In the genomic region with DNA sequence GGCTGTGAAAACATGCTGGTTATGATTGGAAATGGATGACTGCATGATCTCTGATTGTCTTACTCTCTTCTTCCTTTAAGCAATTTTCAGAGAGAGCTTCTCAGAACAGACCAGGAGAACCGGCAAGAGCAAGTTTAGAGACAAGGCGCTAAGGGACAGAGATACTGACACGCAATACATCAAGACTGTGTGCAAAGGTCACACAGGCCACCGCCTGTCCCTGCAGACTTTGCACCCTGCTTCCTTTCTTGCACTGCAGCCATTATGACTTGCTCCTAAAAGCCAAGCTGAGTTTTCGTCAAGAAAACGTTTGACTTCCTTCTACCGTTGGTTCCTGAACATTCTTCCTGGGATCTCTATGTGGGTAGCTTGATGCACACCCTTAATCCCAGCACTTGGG, we compare ENCODE assay signal across 16 mouse cellular contexts. TPM values are rescaled to one million over a fixed set of nuclear protein-coding genes. Genes with fewer than 3 reads are reported as not detected.
A peak's percentile ranks its signal among the peaks of the same experiment; 100 is the strongest.
DNase-seq lines count a peak whose midpoint lies in the region; ATAC-seq and TF ChIP-seq lines count a peak whose summit lies in the region.
"Had no signal": no experiment of that assay in that cellular context is flagged by ENCODE, and none has a peak within 500 bp of the region (broad histone marks: within the 10 kb centered on the region; RNA-seq: fewer than 3 reads in every experiment).

No protein-coding gene starts in this region.

- ATAC-seq in megakaryocyte, adult 5-6 weeks (ENCODE audit: poor library complexity, severe bottlenecking) = no peak
- ATAC-seq in liver, embryonic 13.5 days (ENCODE audit: low read depth) = no peak
- no peak for ATAC-seq in forebrain, embryonic 16.5 days

- no peaks in the 10 kb centered on the region for H3K27me3 ChIP-seq in megakaryocyte, embryonic 14.5 days (replicated peaks)
- H3K27me3 ChIP-seq in liver, embryonic 13.5 days = no peaks in the 10 kb centered on the region
- no peaks in the 10 kb centered on the region for H3K27me3 ChIP-seq in forebrain, embryonic 16.5 days (replicated peaks; ENCODE audit: control insufficient read depth, insufficient read depth, low read length)
- H3K27me3 ChIP-seq: heart, embryonic 15.5 days; limb, embryonic 15.5 days had no signal

- TF ChIP-seq CTCF in layer of hippocampus, adult 2 months (conservative IDR thresholded peaks at IDR 0.05) = no peak

- H3K36me3 ChIP-seq in megakaryocyte, embryonic 14.5 days (replicated peaks; ENCODE audit: low read length) = peaks cover 4% of the 10 kb centered on the region
- no peaks in the 10 kb centered on the region for H3K36me3 ChIP-seq in liver, embryonic 13.5 days
- no peaks in the 10 kb centered on the region for H3K36me3 ChIP-seq in forebrain, embryonic 16.5 days (ENCODE audit: control insufficient read depth, insufficient read depth)
- H3K36me3 ChIP-seq: G1E; heart, embryonic 15.5 days; limb, embryonic 15.5 days had no signal

- 0 out of 2 replicates have a peak overlapping the region, but pooled peaks have one; percentile 23 for H3K9ac ChIP-seq in liver, embryonic 13.5 days
- H3K9ac ChIP-seq in forebrain, embryonic 16.5 days (replicated peaks; ENCODE audit: low read depth, low read length) = no peak overlapping the region
- H3K9ac ChIP-seq: heart, embryonic 15.5 days; hindbrain, embryonic 14.5 days; limb, embryonic 15.5 days had no signal

- peaks cover 4% of the 10 kb centered on the region for H3K9me3 ChIP-seq in megakaryocyte, embryonic 14.5 days
- H3K9me3 ChIP-seq in liver, embryonic 13.5 days (replicated peaks) = no peaks in the 10 kb centered on the region
- H3K9me3 ChIP-seq in forebrain, embryonic 16.5 days (ENCODE audit: control insufficient read depth, low read length) = no peaks in the 10 kb centered on the region
- H3K9me3 ChIP-seq: heart, embryonic 15.5 days; limb, embryonic 15.5 days had no signal

- peak overlapping the region; percentile 70 for H3K27ac ChIP-seq in liver, embryonic 13.5 days
- no peak overlapping the region for H3K27ac ChIP-seq in layer of hippocampus, adult 2 months
- H3K27ac ChIP-seq in forebrain, embryonic 16.5 days (ENCODE audit: low read length) = no peak overlapping the region
- H3K27ac ChIP-seq: heart, embryonic 15.5 days; hindbrain, embryonic 14.5 days; limb, embryonic 15.5 days had no signal

- peaks cover 81% of the 10 kb centered on the region for H3K4me1 ChIP-seq in megakaryocyte, embryonic 14.5 days
- H3K4me1 ChIP-seq in liver, embryonic 13.5 days (replicated peaks) = peaks cover 49% of the 10 kb centered on the region
- no peaks in the 10 kb centered on the region for H3K4me1 ChIP-seq in forebrain, embryonic 16.5 days (replicated peaks; ENCODE audit: control insufficient read depth, insufficient read depth, low read length)
- H3K4me1 ChIP-seq: limb, embryonic 15.5 days had no signal

- peak overlapping the region; percentile 72 for H3K4me3 ChIP-seq in megakaryocyte, embryonic 14.5 days (replicated peaks)
- no peak overlapping the region for H3K4me3 ChIP-seq in liver, embryonic 13.5 days (replicated peaks)
- no peak overlapping the region for H3K4me3 ChIP-seq in layer of hippocampus, adult 2 months
- no peak overlapping the region for H3K4me3 ChIP-seq in forebrain, embryonic 16.5 days (replicated peaks; ENCODE audit: low read length)
- H3K4me3 ChIP-seq: heart, embryonic 15.5 days; limb, embryonic 15.5 days had no signal

- 69% methylated on average over 7 of the region's 7 CpGs for WGBS in liver, embryonic 13.5 days (ENCODE audit: insufficient replicate concordance)
- WGBS in forebrain, embryonic 16.5 days = 89% methylated on average over 7 of the region's 7 CpGs

- H3K4me2 ChIP-seq in liver, embryonic 13.5 days = no peak overlapping the region
- H3K4me2 ChIP-seq in forebrain, embryonic 16.5 days (ENCODE audit: low read length) = no peak overlapping the region
- H3K4me2 ChIP-seq: heart, embryonic 15.5 days; hindbrain, embryonic 14.5 days; limb, embryonic 15.5 days; midbrain, embryonic 11.5 days had no signal

- DNase-seq in kidney, adult 18-20 months = peak; percentile 21
- no peak for DNase-seq in kidney, postnatal 14 days
- DNase-seq in liver, embryonic 13.5 days = no peak
- DNase-seq in yolk sac, embryonic 10.5 days (ENCODE audit: low spot score) = peak; percentile 83
- no peak for DNase-seq in layer of hippocampus, adult 2 months (ENCODE audit: low spot score in 2 of 2)
- DNase-seq: cerebellum, adult 8-10 months; layer of hippocampus, adult 9-11 months; thymus, adult 2 months had no signal

RNA-seq across cellular contexts. Expression of a gene that starts 12.1 kb away (rescaled TPM):
- polyA plus RNA-seq in megakaryocyte, embryonic 14.5 days (2012; ENCODE audit: insufficient read depth, low replicate concordance) = 6.8 and 8.2 TPM in 2 replicates
- total RNA-seq in megakaryocyte, adult 5-6 weeks (2015) = 25.8 and 29.6 TPM in 2 replicates
- total RNA-seq in megakaryocyte, adult 5-6 weeks (2017) = 47.1 and 50.8 TPM in 2 replicates
- 56.9 and 66.9 TPM in 2 replicates for polyA plus RNA-seq in liver, embryonic 13.5 days (2015; fragmentation: Nextera tagmentation; extraction: Ambion mirVana)
- total RNA-seq in layer of hippocampus, adult 2 months (2021) = 100 to 1,000 TPM; 258 to 266 TPM
- polyA plus RNA-seq in forebrain, embryonic 16.5 days (2015; fragmentation: Nextera tagmentation; extraction: Ambion mirVana) = 173 and 186 TPM in 2 replicates

RNA-seq across cellular contexts. Expression of a gene that starts 24.7 kb away (rescaled TPM):
- polyA plus RNA-seq in megakaryocyte, embryonic 14.5 days (2012; ENCODE audit: insufficient read depth, low replicate concordance) = 44.0 and 59.4 TPM in 2 replicates
- total RNA-seq in megakaryocyte, adult 5-6 weeks (2015) = 264 and 268 TPM in 2 replicates
- 389 and 399 TPM in 2 replicates for total RNA-seq in megakaryocyte, adult 5-6 weeks (2017)
- polyA plus RNA-seq in liver, embryonic 13.5 days (2015; fragmentation: Nextera tagmentation; extraction: Ambion mirVana) = 786 and 880 TPM in 2 replicates
- total RNA-seq in layer of hippocampus, adult 2 months (2021) = 100 to 1,000 TPM; 255 to 275 TPM
- 685 and 747 TPM in 2 replicates for polyA plus RNA-seq in forebrain, embryonic 16.5 days (2015; fragmentation: Nextera tagmentation; extraction: Ambion mirVana)

RNA-seq across cellular contexts. Expression of a gene that starts 37.0 kb away (rescaled TPM):
- polyA plus RNA-seq in megakaryocyte, embryonic 14.5 days (2012; ENCODE audit: insufficient read depth, low replicate concordance) = 5.6 and 34.7 TPM in 2 replicates
- 10.2 and 16.7 TPM in 2 replicates for total RNA-seq in megakaryocyte, adult 5-6 weeks (2015)
- total RNA-seq in megakaryocyte, adult 5-6 weeks (2017) = 94.0 and 120 TPM in 2 replicates
- polyA plus RNA-seq in liver, embryonic 13.5 days (2015; fragmentation: Nextera tagmentation; extraction: Ambion mirVana) = 51.5 and 63.6 TPM in 2 replicates
- 10 to 100 TPM; 25.1 to 29.3 TPM for total RNA-seq in layer of hippocampus, adult 2 months (2021)
- 28.2 and 30.2 TPM in 2 replicates for polyA plus RNA-seq in forebrain, embryonic 16.5 days (2015; fragmentation: Nextera tagmentation; extraction: Ambion mirVana)

RNA-seq across cellular contexts. Expression of a gene that starts 38.2 kb away (rescaled TPM):
- 1.5 TPM in 1 of 2 replicates, not detected in the other for polyA plus RNA-seq in megakaryocyte, embryonic 14.5 days (2012; ENCODE audit: insufficient read depth, low replicate concordance)
- total RNA-seq in megakaryocyte, adult 5-6 weeks (2015) = 4.9 and 10.1 TPM in 2 replicates
- total RNA-seq in megakaryocyte, adult 5-6 weeks (2017) = 13.4 and 15.2 TPM in 2 replicates
- 23.1 and 24.9 TPM in 2 replicates for polyA plus RNA-seq in liver, embryonic 13.5 days (2015; fragmentation: Nextera tagmentation; extraction: Ambion mirVana)
- 10 to 100 TPM; 23.0 to 27.3 TPM for total RNA-seq in layer of hippocampus, adult 2 months (2021)
- polyA plus RNA-seq in forebrain, embryonic 16.5 days (2015; fragmentation: Nextera tagmentation; extraction: Ambion mirVana) = 57.9 and 62.9 TPM in 2 replicates

RNA-seq across cellular contexts. Expression of a gene that starts 40.0 kb away (rescaled TPM):
- polyA plus RNA-seq in megakaryocyte, embryonic 14.5 days (2012; ENCODE audit: insufficient read depth, low replicate concordance) = 13.2 TPM in 1 of 2 replicates, not detected in the other
- total RNA-seq in megakaryocyte, adult 5-6 weeks (2015) = 2.5 and 6.0 TPM in 2 replicates
- 25.6 and 28.7 TPM in 2 replicates for total RNA-seq in megakaryocyte, adult 5-6 weeks (2017)
- 3.5 and 5.8 TPM in 2 replicates for polyA plus RNA-seq in liver, embryonic 13.5 days (2015; fragmentation: Nextera tagmentation; extraction: Ambion mirVana)
- 1 to 10 TPM; 3.7 to 4.4 TPM for total RNA-seq in layer of hippocampus, adult 2 months (2021)
- 2.5 and 4.4 TPM in 2 replicates for polyA plus RNA-seq in forebrain, embryonic 16.5 days (2015; fragmentation: Nextera tagmentation; extraction: Ambion mirVana)

Comparison
In these comparisons a context has a peak if more than half of its experiments do, and no peak if none do; other contexts are left out.
1. DNase-seq: peak in kidney, adult 18-20 months (single experiment) and yolk sac, embryonic 10.5 days (single experiment); none in kidney, postnatal 14 days (single experiment), liver, embryonic 13.5 days (single experiment) and layer of hippocampus, adult 2 months (0 of 2).
2. RNA of a gene that starts 24.7 kb away (polyA plus RNA-seq): 786 to 880 TPM in liver, embryonic 13.5 days and 685 to 747 TPM in forebrain, embryonic 16.5 days; 44.0 to 59.4 TPM in megakaryocyte, embryonic 14.5 days; every median in the first group is over 10 times any median in the second.